Mouse (Mus musculus) ES-Bruce4 (cell line): Measurements from ENCODE around the gene Hfe.

Source experiments
- CTCF ChIP-seq: IDR thresholded peaks from one replicate; pipeline ENCODE4 v1.8.1; 2011; ENCODE audit warnings: low read depth, low read length
- EP300 ChIP-seq: IDR thresholded peaks from 2 replicates; pipeline ENCODE4 v1.6.1; 2011; ENCODE audit warnings: low read depth, low read length; ENCODE audit not compliant: insufficient read depth
- POLR2A ChIP-seq: IDR thresholded peaks from one replicate; pipeline ENCODE4 v1.8.1; 2011; ENCODE audit warnings: low read length; ENCODE audit not compliant: insufficient read depth

- no peak for TF ChIP-seq CTCF
- TF ChIP-seq POLR2A: no peak
- no peak for TF ChIP-seq EP300
These were observed 31.4 kb upstream of the Hfe start for GRCm38 (mm10) chr13:23742007-23742406.
